In the genomic region with DNA sequence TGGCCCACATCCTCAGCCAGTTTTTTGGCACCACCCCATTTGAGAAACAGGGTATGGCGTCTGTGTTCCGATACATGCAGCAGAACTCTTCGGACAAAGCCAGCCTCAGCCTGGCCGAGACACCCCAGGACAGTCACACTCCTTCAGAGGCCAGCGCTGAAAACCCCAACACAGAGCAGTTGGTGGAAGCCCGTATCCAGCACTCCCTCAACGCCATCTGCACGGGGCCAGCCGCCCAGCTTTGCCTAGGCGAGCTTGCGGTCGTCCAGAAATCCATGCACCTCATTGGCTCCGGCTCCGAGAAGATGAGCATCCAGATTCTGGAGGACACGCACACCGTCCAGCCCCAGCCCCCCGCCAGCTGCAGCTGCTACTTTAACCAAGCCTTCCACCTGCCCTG, we compare ENCODE assay signal across 23 mouse cellular contexts. TPM values are rescaled to one million over a fixed set of nuclear protein-coding genes. Genes with fewer than 3 reads are reported as not detected.
DNase-seq lines count a peak whose midpoint lies in the region; ATAC-seq and TF ChIP-seq lines count a peak whose summit lies in the region.
"Had no signal": no experiment of that assay in that cellular context is flagged by ENCODE, and none has a peak within 500 bp of the region (broad histone marks: within the 10 kb centered on the region; RNA-seq: fewer than 3 reads in every experiment).

No protein-coding gene starts in this region.

- H3K4me1 ChIP-seq in embryonic facial prominence, embryonic 13.5 days: peaks cover 13% of the 10 kb centered on the region
- H3K4me1 ChIP-seq in embryonic facial prominence, embryonic 10.5 days: peaks cover 15% of the 10 kb centered on the region
- H3K4me1 ChIP-seq in E14TG2a.4 (replicated peaks; ENCODE audit: low read depth, low read length) (peaks cover 89% of the 10 kb centered on the region), ES-E14 (ENCODE audit: control insufficient read depth in 2 of 2, insufficient read depth in 2 of 2, low read length in 2 of 2, poor library complexity in 1 of 2) (peaks cover 6 to 38% of the 10 kb centered on the region in 2 experiments; a peak in 3 of 4 replicates)

- H3K36me3 ChIP-seq in embryonic facial prominence, embryonic 13.5 days: peaks cover 58% of the 10 kb centered on the region
- H3K36me3 ChIP-seq in embryonic facial prominence, embryonic 10.5 days (replicated peaks): peaks cover 62% of the 10 kb centered on the region
- H3K36me3 ChIP-seq in E14TG2a.4 (ENCODE audit: insufficient read depth, low read length) (peaks cover 66% of the 10 kb centered on the region), ES-E14 (ENCODE audit: control insufficient read depth, insufficient read depth, low read length, poor library complexity, severe bottlenecking) (peaks cover 43% of the 10 kb centered on the region)

- DNase-seq in embryonic facial prominence, embryonic 10.5 days (ENCODE audit: low spot score): no peak
- DNase-seq in heart, adult 11 months: peak; percentile 92
- no peak for DNase-seq in heart, postnatal 14 days
- DNase-seq in ES-E14 (ENCODE audit: low read depth, low spot score): no peak
- no peak for DNase-seq in kidney, postnatal 10 days
- no peak for DNase-seq in kidney, adult 8-10 months
- DNase-seq: adrenal gland, adult 8-10 months; adrenal gland, postnatal 14 days; adrenal gland, postnatal 36 days; B cell, adult 2 months; cerebellum, adult 11-12 months; cerebellum, adult 2 months; cerebellum, adult 9-10 months; cerebellum, postnatal 10 days; cerebellum, postnatal 25 days; forebrain, postnatal 0 days had no signal

- H3K9ac ChIP-seq in embryonic facial prominence, embryonic 13.5 days: 0 out of 2 replicates have a peak overlapping the region, but pooled peaks have one; percentile 3
- peak overlapping the region; percentile 48 for H3K9ac ChIP-seq in ES-E14 (ENCODE audit: insufficient read depth, low read depth, low read length, poor library complexity, severe bottlenecking)
- H3K9ac ChIP-seq: forebrain, embryonic 12.5 days; forebrain, postnatal 0 days had no signal

- H3K9me3 ChIP-seq in embryonic facial prominence, embryonic 13.5 days: no peaks in the 10 kb centered on the region
- H3K9me3 ChIP-seq in embryonic facial prominence, embryonic 10.5 days: no peaks in the 10 kb centered on the region
- H3K9me3 ChIP-seq in E14TG2a.4 (ENCODE audit: low read length) (no peaks in the 10 kb centered on the region), ES-E14 (ENCODE audit: control insufficient read depth, insufficient read depth, low read depth, low read length) (no peaks in the 10 kb centered on the region)
- H3K9me3 ChIP-seq: forebrain, embryonic 12.5 days had no signal

- no peak for ATAC-seq in embryonic facial prominence, embryonic 13.5 days (ENCODE audit: insufficient number of reproducible peaks, insufficient read depth, low FRiP score, low TSS enrichment, low read depth)
- ATAC-seq: CD4-positive, CD25-positive, alpha-beta regulatory T cell, adult 4 months; forebrain, embryonic 14.5 days; forebrain, postnatal 0 days had no signal

- intact Hi-C loops in heart, postnatal 14 days (cut with DNase I): loop anchor here (10.0 kb wide), 1 partner anchor 209 kb away; the partner anchor contains the start of gene Ncoa5

- no peak overlapping the region for H3K4me2 ChIP-seq in embryonic facial prominence, embryonic 13.5 days
- H3K4me2 ChIP-seq: forebrain, embryonic 12.5 days had no signal

- in situ Hi-C loops in ES-E14 (cut with MboI; ENCODE audit: low sequenced_read_pairs in 2 of 2, unreplicated experiment in 2 of 2): no loop called here

- no peak for TF ChIP-seq CTCF in E14TG2a.4 (conservative IDR thresholded peaks at IDR 0.05; ENCODE audit: low read length)

- H3K27me3 ChIP-seq in embryonic facial prominence, embryonic 13.5 days: no peaks in the 10 kb centered on the region
- H3K27me3 ChIP-seq in embryonic facial prominence, embryonic 10.5 days (replicated peaks; ENCODE audit: low read depth, poor library complexity, severe bottlenecking): no peaks in the 10 kb centered on the region
- H3K27me3 ChIP-seq in E14TG2a.4 (ENCODE audit: insufficient read depth, low read length): no peaks in the 10 kb centered on the region
- H3K27me3 ChIP-seq: CH12.LX; forebrain, embryonic 12.5 days had no signal

- H3K27ac ChIP-seq in embryonic facial prominence, embryonic 13.5 days: no peak overlapping the region
- no peak overlapping the region for H3K27ac ChIP-seq in embryonic facial prominence, embryonic 10.5 days (replicated peaks)
- no peak overlapping the region for H3K27ac ChIP-seq in ES-E14 (ENCODE audit: insufficient read depth, low read depth, low read length, poor library complexity, severe bottlenecking)
- H3K27ac ChIP-seq: forebrain, embryonic 12.5 days had no signal

- H3K4me3 ChIP-seq in embryonic facial prominence, embryonic 13.5 days: no peak overlapping the region
- no peak overlapping the region for H3K4me3 ChIP-seq in embryonic facial prominence, embryonic 10.5 days
- H3K4me3 ChIP-seq in E14TG2a.4 (replicated peaks; ENCODE audit: low read length) (peak overlapping the region; percentile 93), ES-E14 (ENCODE audit: insufficient read depth in 1 of 2, low read depth in 1 of 2, low read length in 2 of 2, poor library complexity in 1 of 2, severe bottlenecking in 1 of 2) (peak overlapping the region; percentile 37 to 98)
- H3K4me3 ChIP-seq: forebrain, embryonic 12.5 days had no signal

- 92% methylated on average over 17 of the region's 17 CpGs for WGBS in embryonic facial prominence, embryonic 13.5 days
- 93% methylated on average over 17 of the region's 17 CpGs for WGBS in embryonic facial prominence, embryonic 10.5 days

TF ChIP-seq in ES-E14, 5 proteins besides CTCF, POLR2A, EP300 and RAD21:
- TF ChIP-seq MAFK (IDR thresholded peaks at IDR 0.05; ENCODE audit: insufficient read depth, low read depth, low read length) (no peak), ZC3H11A (IDR thresholded peaks at IDR 0.05; ENCODE audit: borderline replicate concordance, low read depth, low read length) (no peak), HCFC1 (IDR thresholded peaks at IDR 0.05; ENCODE audit: borderline replicate concordance, insufficient read depth, low read length) (no peak), ZNF384 (IDR thresholded peaks at IDR 0.05; ENCODE audit: low read depth, low read length) (no peak), CHD2 (IDR thresholded peaks at IDR 0.05; ENCODE audit: low read depth, low read length) (no peak)

RNA-seq across cellular contexts. Expression of gene Spata25, which starts 2.8 kb away (rescaled TPM):
- polyA plus RNA-seq in embryonic facial prominence, embryonic 13.5 days (2015; fragmentation: Nextera tagmentation; extraction: Ambion mirVana): not detected in 2 replicates
- polyA plus RNA-seq in embryonic facial prominence, embryonic 10.5 days (2016; fragmentation: Nextera tagmentation; extraction: Ambion mirVana): not detected in 2 replicates
- total RNA-seq in heart, postnatal 14 days (2021): 1 to 10 TPM in 1 of 2 experiments, under 1 TPM in 1; 0.86 to 1.0 TPM
- 0.95 and 1.1 TPM in 2 replicates for total RNA-seq in ES-E14 (2012; rRNA removed)
- total RNA-seq: adrenal gland, postnatal 14 days; adrenal gland, postnatal 36 days; CH12.LX had no signal
- polyA plus RNA-seq: CD4-positive, CD25-positive, alpha-beta regulatory T cell, adult 4 months; embryonic facial prominence, embryonic 14.5 days; forebrain, embryonic 12.5 days; forebrain, embryonic 14.5 days; forebrain, postnatal 0 days had no signal

RNA-seq across cellular contexts. Expression of gene Zswim1, which starts 3.0 kb away (rescaled TPM):
- polyA plus RNA-seq in embryonic facial prominence, embryonic 13.5 days (2015; fragmentation: Nextera tagmentation; extraction: Ambion mirVana): 17.7 and 20.3 TPM in 2 replicates
- 24.2 and 27.1 TPM in 2 replicates for polyA plus RNA-seq in embryonic facial prominence, embryonic 10.5 days (2016; fragmentation: Nextera tagmentation; extraction: Ambion mirVana)
- 1 to 10 TPM; 3.7 to 5.0 TPM for total RNA-seq in heart, postnatal 14 days (2021)
- total RNA-seq in ES-E14 (2012; rRNA removed): 21.5 and 22.6 TPM in 2 replicates

RNA-seq across cellular contexts. Expression of gene Ctsa, which starts 7.2 kb away (rescaled TPM):
- 129 and 139 TPM in 2 replicates for polyA plus RNA-seq in embryonic facial prominence, embryonic 13.5 days (2015; fragmentation: Nextera tagmentation; extraction: Ambion mirVana)
- 95.8 and 100 TPM in 2 replicates for polyA plus RNA-seq in embryonic facial prominence, embryonic 10.5 days (2016; fragmentation: Nextera tagmentation; extraction: Ambion mirVana)
- 100 to 1,000 TPM in 1 of 2 experiments, 10 to 100 TPM in 1; 97.7 to 103 TPM for total RNA-seq in heart, postnatal 14 days (2021)
- 103 and 216 TPM in 2 replicates for total RNA-seq in ES-E14 (2012; rRNA removed)

RNA-seq across cellular contexts. Expression of gene Neurl2, which starts 7.7 kb away (rescaled TPM):
- polyA plus RNA-seq in embryonic facial prominence, embryonic 13.5 days (2015; fragmentation: Nextera tagmentation; extraction: Ambion mirVana): 8.4 and 9.0 TPM in 2 replicates
- polyA plus RNA-seq in embryonic facial prominence, embryonic 10.5 days (2016; fragmentation: Nextera tagmentation; extraction: Ambion mirVana): 4.8 and 5.4 TPM in 2 replicates
- total RNA-seq in heart, postnatal 14 days (2021): 10 to 100 TPM; 34.6 to 34.7 TPM
- total RNA-seq in ES-E14 (2012; rRNA removed): 3.6 TPM in 2 replicates

RNA-seq across cellular contexts. Expression of gene Zswim3, which starts 20.6 kb away (rescaled TPM):
- polyA plus RNA-seq in embryonic facial prominence, embryonic 13.5 days (2015; fragmentation: Nextera tagmentation; extraction: Ambion mirVana): 7.0 and 7.9 TPM in 2 replicates
- polyA plus RNA-seq in embryonic facial prominence, embryonic 10.5 days (2016; fragmentation: Nextera tagmentation; extraction: Ambion mirVana): 8.5 and 8.6 TPM in 2 replicates
- 1 to 10 TPM; 2.4 to 2.6 TPM for total RNA-seq in heart, postnatal 14 days (2021)
- total RNA-seq in ES-E14 (2012; rRNA removed): 6.4 and 7.0 TPM in 2 replicates

Comparison
In these comparisons a context has a peak if more than half of its experiments do, and no peak if none do; other contexts are left out.
1. H3K4me3 ChIP-seq: peak in E14TG2a.4 (single experiment) and ES-E14 (2 of 2); none in embryonic facial prominence, embryonic 13.5 days (single experiment) and embryonic facial prominence, embryonic 10.5 days (single experiment).